Mouse (Mus musculus) gastrocnemius, postnatal 25 days (tissue): ENCODE measurements around the gene Elp5. TPM values are rescaled to one million over a fixed set of nuclear protein-coding genes. Genes with fewer than 3 reads are reported as not detected.

Experiments
- DNase-seq: peaks from one replicate; pipeline ENCODE4 v3.0.0; 2022
- total RNA-seq, 2 experiments: library from RNA; stranded (reverse); gene quantifications; 1 replicate in 1 of 2; 2 replicates in 1 of 2; pipeline ENCODE4 v1.2.3; 2021

Gene Elp5
- total RNA-seq, 2 experiments from 2014 or later = 37.0 to 44.2 TPM

DNA sequence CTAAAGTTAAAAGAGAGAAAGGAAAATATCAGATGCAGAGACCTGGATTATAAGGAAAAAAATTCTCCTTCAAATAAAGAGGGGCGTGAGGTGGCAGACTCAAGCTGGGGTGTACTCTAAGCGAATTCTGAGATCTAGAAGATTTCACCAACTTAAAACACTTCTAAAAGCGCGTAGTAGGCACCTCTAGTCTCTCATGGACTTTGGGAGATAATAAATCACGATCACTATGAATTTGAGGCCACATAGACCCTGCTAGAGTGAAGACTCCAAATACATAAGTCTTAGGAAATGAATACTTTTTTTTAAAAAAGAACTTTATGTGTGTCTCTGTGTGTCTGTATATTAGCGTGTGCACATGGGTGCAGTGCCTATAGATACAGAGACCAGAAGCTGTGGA, 33.4 kb upstream of the Elp5 start:
- DNase-seq = no peak

DNA sequence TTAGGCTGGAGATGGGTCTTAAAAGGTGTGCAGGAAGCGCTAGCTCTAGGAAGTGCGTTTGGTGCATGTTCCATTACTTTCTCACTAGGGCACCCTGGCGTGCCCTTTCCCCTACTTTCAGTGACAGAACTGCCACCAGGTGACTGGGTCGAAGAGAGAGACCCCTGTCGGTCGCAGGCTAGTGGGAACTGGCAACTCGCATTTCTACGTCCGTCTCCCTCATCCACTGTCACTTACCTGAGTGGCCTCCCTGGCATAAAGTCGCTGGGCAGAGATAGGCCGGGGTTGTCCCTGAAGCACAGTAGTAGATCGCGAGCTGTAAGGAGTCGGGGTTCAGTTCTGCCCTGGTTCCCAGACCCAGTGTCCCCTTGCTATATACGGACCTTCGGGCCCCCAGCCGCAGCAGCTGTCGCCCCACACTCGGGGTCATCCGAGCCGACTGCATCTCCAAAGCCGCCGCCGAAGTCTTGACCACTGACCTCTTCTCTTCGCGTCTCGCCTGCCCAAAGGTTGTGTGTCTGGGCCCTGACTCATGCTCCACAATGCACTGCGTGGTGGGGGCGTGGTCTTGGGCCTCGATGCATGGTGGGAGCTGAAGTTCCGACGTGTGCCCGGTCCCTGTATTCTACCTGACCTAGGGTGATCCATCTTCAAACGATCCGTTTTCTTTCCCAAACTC, 32.7 kb upstream of the Elp5 start, which contains the start of gene Acadvl:
Gene Acadvl, minus strand, starts transcription at position 532 of the 679 bp plus-strand sequence.
- peak; percentile 86 for DNase-seq

GRCm38 (mm10) chr11:70014051-70014450, 31.7 kb upstream of the Elp5 start:
- DNase-seq = no peak

GRCm38 (mm10) chr11:70013408-70013807, 31.1 kb upstream of the Elp5 start:
- DNase-seq = no peak

DNA sequence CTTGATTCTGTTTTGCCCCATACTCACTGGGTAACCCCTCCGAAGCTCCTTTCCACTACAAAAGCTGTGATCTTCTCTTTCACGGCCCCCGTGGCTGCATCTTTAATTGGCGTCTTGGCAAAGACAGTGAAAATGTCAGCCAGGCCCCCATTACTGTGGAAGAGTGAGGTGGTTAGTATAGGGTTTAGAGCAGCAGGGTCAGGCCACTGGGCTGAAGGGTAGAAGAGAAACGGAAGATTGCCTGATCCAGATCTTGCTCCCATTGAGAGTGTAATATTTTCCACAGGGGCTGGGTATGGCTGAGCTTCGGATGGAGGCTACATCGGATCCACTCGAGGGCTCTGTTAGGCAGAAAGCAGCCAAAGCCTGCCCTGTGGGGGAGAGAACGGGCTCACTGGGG, 30.6 kb upstream of the Elp5 start:
- DNase-seq = no peak

- DNase-seq = no peak
Measured at GRCm38 (mm10) chr11:70010961-70011360, 28.6 kb upstream of the Elp5 start.

- no peak for DNase-seq
Measured at GRCm38 (mm10) chr11:70010548-70010947, 28.2 kb upstream of the Elp5 start.

- DNase-seq = no peak
Measured at GRCm38 (mm10) chr11:70010033-70010432, 27.7 kb upstream of the Elp5 start.

DNA sequence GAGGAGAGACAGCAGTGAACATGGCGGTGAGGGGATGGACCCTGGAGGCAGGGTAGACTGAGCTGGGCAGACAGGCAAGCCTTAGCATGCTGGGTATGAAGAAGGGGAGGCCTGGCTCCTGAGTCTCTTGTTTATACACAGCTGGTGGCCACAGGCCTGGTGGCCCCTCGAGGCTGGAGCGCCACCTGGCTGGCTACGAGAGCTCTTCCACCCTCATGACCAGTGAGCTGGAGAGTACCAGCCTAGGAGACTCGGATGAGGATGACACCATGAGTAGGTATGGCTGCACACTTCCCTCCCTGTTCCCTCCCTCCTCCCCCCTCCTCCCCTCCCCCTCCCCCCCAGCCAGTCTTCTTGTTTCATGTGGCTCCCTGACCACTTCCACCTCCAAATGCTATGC, 23.2 kb upstream of the Elp5 start:
- no peak for DNase-seq

- DNase-seq = no peak
Measured at GRCm38 (mm10) chr11:70002471-70002870, 20.2 kb upstream of the Elp5 start.

GRCm38 (mm10) chr11:70001865-70002264, 19.5 kb upstream of the Elp5 start:
- DNase-seq = no peak

GRCm38 (mm10) chr11:70001159-70001558, 18.8 kb upstream of the Elp5 start:
- no peak for DNase-seq

- peak; percentile 90 for DNase-seq
Measured at GRCm38 (mm10) chr11:70000396-70000898, 18.1 kb upstream of the Elp5 start, which contains the start of gene Dvl2. Dvl2 (plus strand) TSS chr11:70000595.

- DNase-seq = no peak
Measured at GRCm38 (mm10) chr11:69999666-70000065, 17.3 kb upstream of the Elp5 start.

DNA sequence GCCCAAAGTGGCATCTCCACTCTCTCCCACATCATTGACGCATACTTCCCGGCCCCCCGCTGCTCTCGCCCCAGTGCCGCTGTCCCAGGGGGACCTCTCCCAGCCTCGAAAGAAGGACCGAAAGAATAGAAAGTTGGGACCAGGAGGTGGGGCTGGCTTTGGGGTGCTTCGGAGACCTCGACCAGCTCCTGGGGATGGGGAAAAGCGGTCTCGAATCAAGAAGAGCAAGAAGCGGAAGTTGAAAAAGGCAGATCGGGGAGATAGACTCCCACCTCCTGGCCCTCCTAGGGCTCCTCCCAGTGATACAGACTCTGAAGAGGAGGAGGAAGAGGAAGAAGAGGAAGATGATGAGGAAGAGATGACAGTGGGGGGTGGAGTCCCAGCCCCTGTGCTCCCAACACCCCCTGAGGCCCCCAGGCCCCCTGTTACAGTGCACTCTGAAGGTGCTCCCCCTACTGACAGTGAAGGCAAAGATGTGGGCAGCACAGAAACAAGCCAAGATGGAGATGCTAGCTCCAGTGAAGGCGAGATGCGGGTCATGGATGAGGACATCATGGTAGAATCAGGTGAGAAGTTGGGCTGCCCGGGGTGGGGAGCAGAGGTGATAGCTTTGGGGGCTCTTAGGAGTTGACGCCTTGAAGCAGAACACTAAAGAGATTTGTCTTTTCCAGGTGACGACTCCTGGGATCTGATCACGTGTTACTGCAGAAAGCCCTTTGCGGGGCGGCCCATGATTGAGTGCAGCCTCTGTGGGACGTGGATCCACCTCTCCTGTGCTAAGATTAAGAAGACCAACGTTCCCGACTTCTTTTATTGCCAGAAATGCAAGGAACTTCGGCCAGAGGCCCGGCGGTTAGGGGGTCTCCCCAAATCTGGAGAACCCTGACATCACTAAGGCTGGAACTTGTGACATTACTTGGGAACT, 16.5 kb upstream of the Elp5 start:
- no peak for DNase-seq

DNA sequence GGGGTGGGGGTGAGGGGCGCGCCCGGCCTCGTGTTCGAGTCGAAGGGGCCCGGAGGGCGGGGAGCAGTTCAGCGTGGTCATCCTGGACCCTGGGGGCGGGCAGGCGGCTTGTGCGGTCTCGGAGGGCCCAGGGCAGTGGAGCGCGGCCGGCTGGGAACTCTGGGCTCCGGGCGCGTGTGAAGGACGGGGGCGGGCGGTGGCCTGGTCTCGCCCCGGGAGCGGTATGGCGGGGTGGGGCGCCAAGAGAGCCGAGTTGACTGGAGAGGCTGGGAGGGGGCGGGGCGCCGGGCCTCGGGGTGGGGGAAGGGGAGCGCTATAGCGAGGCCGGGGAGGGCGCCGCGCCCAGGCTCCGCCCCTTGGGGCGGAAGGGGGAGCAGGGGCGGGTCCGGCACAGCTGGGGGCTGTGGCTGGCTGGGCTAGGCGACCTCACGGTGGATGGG, 14.8 kb upstream of the Elp5 start:
- DNase-seq = peak; percentile 94

DNA sequence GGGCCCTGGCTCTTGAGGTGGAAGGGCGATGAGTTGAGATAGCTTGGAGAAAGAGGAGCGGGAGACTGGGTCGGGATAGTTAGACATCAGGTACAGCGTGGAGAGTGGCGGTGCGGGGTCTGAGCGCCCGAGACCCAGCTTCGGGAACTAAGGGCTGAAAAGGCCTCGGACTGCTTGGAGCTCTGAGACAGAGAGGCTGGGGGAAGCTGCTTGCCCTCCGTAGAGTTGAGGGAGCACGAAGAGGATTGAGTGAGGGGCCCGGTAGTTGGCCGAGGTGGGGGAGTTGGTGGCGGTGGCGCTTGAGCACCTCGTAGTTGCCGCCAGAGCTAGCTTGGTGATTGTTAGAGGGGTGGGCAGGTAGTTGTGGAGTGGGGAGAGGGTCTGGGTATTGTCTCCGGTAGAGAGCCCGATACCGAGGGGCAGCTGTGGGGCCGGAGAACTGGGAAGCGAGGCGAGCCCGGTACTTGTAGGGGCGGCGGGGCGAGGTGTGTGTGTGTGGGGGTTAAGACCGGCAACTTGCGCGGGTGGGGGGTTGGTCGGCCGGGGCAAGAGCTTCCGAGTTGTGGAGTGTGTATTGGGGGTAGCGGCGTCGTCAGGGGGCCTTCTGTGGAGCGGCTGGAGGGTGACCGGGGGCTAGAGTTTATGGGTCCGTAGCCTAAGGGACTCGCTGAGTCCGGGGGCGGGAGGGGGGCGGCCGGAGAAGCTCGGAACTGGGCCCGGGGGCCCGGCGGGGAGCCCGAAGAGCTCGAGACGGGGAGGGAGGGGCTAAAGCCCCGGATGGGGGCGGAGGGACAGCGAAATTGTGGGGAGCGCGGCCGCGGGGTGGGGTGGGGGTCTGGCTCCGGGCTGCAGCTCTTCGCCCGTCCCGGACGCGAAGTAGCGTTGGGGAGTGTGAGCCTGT, 14.1 kb upstream of the Elp5 start:
- peak; percentile 78 for DNase-seq

DNA sequence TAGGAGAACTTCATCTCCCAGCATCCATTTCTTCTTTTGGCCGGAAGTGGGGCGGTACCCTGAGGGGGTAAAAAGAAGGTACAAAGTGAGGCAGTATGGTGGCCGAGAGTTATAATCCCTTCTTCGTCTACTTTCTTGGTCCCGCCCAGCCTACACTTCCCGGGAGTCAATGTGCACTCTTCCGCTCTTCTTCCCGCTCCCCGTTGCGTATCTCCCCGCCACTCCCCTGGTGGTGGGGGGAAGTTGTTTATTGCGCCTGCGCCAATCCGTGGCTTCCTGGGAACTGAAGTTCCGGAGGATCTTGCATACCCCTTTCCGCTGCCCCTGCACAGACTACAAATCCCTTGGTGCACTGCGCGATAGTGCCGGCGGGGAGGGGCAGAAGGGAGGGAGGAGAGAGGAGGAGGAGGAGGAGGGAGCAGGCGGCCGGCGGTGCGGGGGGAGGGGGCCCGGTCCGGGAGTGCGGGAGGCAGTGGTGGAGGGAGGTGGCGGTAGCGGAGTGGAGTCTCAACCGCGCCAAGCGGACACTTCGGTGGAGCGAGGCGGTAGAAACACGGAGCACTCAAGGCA, 13.2 kb upstream of the Elp5 start, which contains the start of gene Phf23:
Gene Phf23, plus strand, starts transcription at position 387 of the 570 bp plus-strand sequence.
- DNase-seq = peak; percentile 99

- DNase-seq = no peak
Measured at GRCm38 (mm10) chr11:69994401-69995090, 12.2 kb upstream of the Elp5 start.

GRCm38 (mm10) chr11:69992932-69993331, 10.6 kb upstream of the Elp5 start:
- no peak for DNase-seq

DNA sequence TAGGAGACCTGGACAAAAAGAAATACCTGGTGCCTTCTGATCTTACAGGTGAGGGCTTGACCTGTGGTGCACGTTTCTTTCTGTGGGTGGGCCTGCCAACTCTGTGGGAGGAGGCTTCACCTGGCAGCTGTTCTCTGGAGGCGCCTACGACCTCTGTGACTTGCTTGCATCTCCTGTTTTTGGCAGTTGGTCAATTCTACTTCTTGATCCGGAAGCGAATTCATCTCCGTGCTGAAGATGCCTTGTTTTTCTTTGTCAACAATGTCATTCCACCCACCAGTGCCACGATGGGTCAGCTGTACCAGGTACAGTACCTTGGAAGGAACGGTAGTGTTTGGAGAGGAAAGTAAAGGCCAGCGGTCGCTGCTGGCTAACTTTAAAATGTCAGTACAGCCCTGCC, 10.1 kb upstream of the Elp5 start:
- DNase-seq = no peak
